Mouse (Mus musculus): Measurements from ENCODE around the gene Ankrd6.

GRCm38 (mm10) chr4:32834541-32834940 is 116.1 kb downstream of the Ankrd6 start:
- TF ChIP-seq CTCF (IDR thresholded peaks at IDR 0.05; ENCODE audit: low read depth, low read length) (no peak), POLR2AphosphoS5 (IDR thresholded peaks at IDR 0.05; ENCODE audit: insufficient replicate concordance, low read depth, low read length) (no peak)

Data from G1E (cell line).